Mouse (Mus musculus) splenic B cell, adult 2 months (primary cell): Measurements from ENCODE around the gene Gmfb.
"Not testable (repeated sequence)": the region's sequence is repeated elsewhere in the genome, so short reads cannot be mapped to it uniquely, and the experiment has no call there.

Source experiments
- DNase-seq: peaks from one replicate; pipeline ENCODE4 v3.0.0-alpha.2; 2011; ENCODE audit warnings: low read depth, low spot score
- H3K27me3 ChIP-seq: 2 replicates; pipeline ENCODE4 v1.6.1; 2012; ENCODE audit warnings: mild to moderate bottlenecking, low read length, moderate library complexity, mixed read lengths; ENCODE audit not compliant: control insufficient read depth, poor library complexity, insufficient read depth, severe bottlenecking
- H3K36me3 ChIP-seq: 2 replicates; pipeline ENCODE4 v1.6.1; 2012; ENCODE audit warnings: mild to moderate bottlenecking, low read length, moderate library complexity, mixed read lengths; ENCODE audit not compliant: control insufficient read depth, poor library complexity, insufficient read depth, severe bottlenecking

Gmfb gene

DNA sequence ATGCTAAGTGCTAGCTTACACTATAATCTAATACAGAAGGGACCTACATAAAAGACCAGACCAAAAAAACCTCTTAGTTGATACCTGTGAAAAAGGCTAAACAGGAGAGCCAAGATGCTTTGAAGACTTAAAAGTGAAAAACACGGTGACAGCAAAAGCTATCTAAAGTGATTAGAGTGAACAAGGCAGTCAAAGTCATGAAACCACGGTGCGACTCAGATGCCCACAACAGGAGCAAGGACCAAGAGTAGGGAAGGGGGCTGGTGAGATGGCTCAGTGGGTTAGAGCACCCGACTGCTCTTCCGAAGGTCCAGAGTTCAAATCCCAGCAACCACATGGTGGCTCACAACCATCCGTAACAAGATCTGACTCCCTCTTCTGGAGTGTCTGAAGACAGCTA lies 2.1 kb downstream of the Gmfb start:
- H3K27me3 ChIP-seq, DNase-seq, H3K36me3 ChIP-seq: not testable (repeated sequence)

DNA sequence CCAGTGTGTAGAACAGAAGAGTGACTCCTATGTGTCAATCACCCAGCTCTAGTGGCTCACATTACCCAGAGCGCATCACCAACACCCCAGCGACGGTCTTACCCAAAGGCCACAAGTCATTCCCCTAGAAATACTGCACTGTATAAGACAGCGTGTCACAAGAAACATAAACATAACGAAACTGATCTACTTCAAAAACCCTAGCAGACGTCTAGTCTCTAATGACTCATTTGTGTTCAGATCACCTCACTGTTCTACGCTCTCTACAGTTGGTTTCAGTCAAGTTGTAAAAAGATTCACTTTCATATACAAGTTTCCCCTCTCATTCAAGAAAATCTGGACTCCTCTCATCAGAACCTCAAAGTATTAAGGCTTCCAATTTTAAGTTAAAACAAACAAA lies 3.3 kb downstream of the Gmfb start:
- DNase-seq = no peak
- peaks cover 4% of the 10 kb centered on the region for H3K36me3 ChIP-seq
- no peaks in the 10 kb centered on the region for H3K27me3 ChIP-seq

DNA sequence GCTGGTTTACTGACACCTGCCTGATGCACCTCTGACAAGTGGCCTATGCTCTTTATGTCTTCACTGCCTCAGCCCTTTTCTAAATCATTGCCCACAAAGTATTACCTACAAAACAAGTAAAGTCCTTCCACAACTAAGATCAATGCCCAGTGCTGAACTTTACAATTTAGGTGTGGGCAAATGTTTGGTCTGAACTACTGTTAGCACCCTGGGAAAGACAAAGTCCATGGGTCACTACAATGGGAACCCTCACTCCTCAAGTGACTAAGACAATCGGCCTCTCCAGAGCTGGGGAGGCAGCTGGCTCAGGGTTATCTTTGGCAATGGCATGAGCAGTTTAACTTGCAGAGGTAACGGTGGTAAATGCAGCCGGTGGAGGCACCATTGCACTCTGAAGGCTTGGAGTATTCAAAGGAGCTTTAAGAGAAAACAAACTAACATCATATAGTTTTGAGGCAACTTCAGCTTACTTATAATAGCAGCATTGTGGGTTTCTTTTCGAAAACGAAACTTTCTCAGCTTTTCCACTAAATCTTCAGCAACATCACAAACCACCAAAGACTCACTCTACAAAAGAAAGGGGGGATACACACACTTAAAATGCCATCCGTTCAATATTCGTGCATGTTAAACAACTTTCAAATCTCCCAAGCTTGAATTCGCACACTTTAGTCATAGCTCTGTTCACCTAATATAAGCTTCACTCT lies 5.0 kb downstream of the Gmfb start:
- no peaks in the 10 kb centered on the region for H3K27me3 ChIP-seq
- DNase-seq = no peak
- peaks cover 8% of the 10 kb centered on the region for H3K36me3 ChIP-seq

DNA sequence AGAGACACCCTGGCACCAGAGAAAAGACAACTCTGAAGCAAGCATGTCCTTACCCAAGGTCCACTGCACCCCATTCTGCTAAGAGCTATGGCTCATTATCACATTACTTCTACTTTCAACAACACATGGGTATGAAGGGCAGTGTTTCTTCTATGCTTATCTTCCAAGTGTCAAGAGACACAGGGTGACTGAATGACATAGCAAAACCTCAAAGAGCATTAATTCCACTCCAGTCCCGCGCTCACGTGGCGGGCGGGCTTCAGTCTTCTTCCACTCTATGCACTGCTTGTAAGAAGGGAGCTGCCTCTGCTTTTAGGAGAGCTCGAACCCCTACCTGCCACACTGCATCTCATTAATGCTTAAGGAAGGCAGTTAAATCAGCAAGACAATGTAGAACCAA lies 6.4 kb downstream of the Gmfb start:
- no peaks in the 10 kb centered on the region for H3K27me3 ChIP-seq
- peaks cover 8% of the 10 kb centered on the region for H3K36me3 ChIP-seq
- no peak for DNase-seq

DNA sequence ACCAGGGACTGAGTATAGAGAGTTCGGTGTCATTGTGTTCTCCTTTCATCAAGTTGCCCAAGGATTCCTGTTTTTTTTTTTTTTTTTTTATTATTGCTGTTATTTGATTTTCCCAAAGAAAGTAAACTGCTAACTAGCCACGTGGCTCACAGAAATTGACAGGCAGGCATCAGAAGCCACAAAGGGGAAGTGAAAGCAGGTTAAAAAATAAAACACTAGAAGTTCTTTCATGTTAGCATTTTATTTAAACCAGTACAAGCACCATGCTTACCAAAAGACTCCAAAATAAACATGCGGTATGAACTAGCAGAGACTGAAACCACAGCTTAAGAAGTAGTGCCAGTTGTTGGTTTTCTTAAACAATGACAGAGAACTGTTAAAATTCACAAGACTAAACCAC lies 14.1 kb downstream of the Gmfb start:
- Histone ChIP-seq H3K27me3 (no peaks in the 10 kb centered on the region), H3K36me3 (peaks cover under 1% of the 10 kb centered on the region; the same call in 1 of the 2 replicates)
- DNase-seq = peak; percentile 71

DNA sequence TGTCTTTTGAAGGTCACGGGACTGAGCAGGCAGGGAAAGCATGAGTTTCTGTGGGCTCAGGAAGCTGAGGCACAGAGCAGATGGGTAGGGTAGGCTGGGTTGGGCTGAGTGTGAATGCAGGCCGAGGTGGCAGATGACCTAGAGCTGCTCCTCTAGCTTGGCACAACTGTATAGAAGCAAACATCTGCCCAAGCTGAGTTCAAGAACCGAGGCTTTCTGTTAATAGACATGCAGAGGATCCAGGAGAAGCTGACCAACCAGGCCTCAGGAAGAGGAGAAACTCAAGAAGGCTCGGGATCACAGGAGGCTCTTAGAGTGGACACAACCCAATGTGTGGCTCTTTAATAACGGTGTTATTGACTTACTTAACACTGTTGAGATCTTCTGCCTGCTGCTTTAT lies 15.9 kb downstream of the Gmfb start:
- Histone ChIP-seq H3K36me3 (no peaks in the 10 kb centered on the region; the same call in 1 of the 2 replicates), H3K27me3 (no peaks in the 10 kb centered on the region)
- no peak for DNase-seq

DNA sequence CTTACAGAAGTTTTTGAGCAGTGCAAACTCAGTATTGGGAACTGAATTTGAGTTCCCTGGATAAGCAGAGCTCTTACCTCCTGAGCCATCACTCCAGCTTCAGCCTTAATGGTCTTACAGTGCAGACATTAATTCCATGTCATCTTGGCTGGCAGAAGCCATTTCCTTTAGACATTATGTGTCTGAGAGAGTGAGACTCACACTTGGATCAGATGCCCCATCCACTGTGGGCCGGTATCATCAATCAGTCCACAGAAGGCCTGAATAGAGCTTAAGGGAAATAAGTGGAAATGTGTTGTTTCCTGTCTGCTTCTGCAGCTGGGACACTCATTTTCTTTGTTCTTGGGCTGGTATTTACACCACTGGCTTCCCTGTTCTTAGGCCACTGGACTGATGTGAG lies 18.3 kb downstream of the Gmfb start:
- no peak for DNase-seq
- no peaks in the 10 kb centered on the region for H3K27me3 ChIP-seq
- no peaks in the 10 kb centered on the region for H3K36me3 ChIP-seq

DNA sequence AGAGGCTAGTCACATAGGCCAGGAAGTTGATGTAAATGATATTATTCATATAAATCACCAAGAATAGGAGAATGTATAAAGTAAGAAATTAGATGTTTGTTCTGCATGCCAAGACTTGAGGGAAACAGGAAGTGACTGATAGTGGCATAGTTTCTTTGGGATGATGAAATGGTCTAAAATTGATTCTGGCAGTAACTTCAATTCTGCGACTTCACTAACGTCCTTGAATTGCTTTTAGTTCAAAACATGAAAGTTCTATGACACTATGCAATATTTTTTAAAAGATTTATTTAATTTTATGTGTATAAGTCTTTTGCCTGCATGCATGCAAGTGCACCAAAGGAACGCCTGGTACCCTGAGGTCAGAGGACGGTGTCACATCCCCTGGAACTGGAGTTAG lies 18.8 kb downstream of the Gmfb start:
- DNase-seq = no peak
- no peaks in the 10 kb centered on the region for H3K27me3 ChIP-seq
- H3K36me3 ChIP-seq = no peaks in the 10 kb centered on the region

DNA sequence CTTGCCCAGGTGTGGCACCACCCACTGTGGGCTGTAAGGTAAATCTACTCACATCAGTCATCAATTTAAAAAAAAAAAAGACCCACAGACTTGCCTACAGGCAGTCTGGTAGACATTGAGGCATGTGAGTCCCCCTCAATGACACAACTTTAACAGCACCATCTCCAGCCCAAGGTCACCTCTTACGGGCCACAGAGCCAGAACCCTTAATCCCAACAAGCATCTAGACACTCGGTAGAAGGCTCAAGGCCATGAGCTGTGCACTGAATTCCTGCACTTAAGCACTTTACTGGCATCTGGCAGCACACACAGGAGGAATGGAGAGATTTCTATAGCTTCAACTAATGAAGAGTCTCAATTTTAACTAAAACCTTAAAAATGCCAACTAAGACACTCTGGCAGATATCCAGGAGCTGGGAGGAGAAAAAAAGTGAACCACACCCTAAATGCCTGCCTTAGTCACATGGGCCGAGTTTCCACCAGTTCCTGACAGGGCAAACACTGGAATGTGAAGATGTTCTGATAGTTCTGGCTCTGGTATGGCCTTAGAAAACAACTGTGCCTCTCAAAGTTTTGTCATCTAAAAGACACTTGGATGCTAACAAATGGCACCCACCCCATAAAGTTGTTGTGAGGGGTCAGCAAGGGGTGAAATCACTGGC lies 21.2 kb downstream of the Gmfb start:
- H3K27me3 ChIP-seq = no peaks in the 10 kb centered on the region
- no peak for DNase-seq

DNA sequence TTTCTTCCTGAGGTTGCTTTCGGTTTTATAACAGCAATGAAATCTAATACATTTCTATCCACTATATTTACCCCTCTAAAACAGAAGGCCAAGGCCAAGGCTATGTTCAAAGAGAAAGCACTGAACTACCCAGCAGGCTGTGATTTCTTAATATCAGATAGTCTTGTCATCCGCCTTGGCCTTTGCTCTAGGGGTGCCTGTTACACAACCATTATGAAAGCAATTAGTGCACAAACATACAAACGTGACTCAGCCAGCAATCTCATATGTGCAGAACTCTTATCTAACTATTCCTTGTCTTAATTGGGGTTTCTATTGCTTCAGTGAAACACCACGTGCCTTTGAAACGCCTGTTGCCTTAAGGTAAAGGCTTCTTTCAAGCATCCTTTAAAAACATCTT lies 27.9 kb downstream of the Gmfb start:
- no peak for DNase-seq
- no peaks in the 10 kb centered on the region for H3K27me3 ChIP-seq
- H3K36me3 ChIP-seq = no peaks in the 10 kb centered on the region

More for the DNA sequence above, 21.2 kb downstream of the Gmfb start:
- H3K36me3 ChIP-seq = no peaks in the 10 kb centered on the region

DNA sequence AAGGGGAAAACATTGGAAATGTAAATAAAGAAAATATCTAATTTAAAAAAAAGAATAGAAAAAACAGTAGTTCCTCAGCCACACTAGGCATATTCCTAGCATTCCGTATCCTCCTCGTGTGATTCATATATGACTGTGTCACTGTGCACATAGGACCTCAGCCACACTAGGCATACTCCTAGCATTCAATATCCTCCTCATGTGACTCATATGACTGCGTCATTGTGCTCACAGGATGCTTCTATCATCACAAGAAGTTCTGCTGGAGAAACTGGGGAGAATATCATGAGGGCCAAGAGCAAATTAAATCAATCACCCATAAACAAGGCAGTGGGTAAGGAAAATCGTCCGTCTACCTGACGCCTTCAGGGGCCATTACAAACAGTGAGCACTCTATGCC lies 31.3 kb downstream of the Gmfb start:
- no peak for DNase-seq
- Histone ChIP-seq H3K36me3 (no peaks in the 10 kb centered on the region), H3K27me3 (no peaks in the 10 kb centered on the region)

DNA sequence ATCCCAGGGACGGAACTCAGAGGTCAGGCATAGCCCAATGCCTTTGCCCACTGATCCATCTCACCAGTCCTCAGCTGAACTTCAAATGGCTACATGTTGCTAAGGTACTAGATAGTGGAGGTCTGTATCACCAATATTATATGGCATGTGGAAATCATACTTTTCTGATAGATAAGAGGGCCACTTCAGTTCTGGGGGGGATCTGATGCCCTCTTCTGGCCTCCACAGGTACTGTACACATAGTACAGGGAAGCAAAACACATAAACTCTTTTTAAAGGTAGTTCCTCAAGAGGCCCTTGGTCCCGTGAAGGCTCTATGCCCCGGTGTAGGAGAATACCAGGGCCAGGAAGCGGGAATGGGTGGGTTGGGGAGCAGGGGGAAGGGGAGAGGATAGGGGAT lies 31.7 kb downstream of the Gmfb start:
- no peaks in the 10 kb centered on the region for H3K27me3 ChIP-seq
- peak; percentile 61 for DNase-seq
- H3K36me3 ChIP-seq = no peaks in the 10 kb centered on the region

DNA sequence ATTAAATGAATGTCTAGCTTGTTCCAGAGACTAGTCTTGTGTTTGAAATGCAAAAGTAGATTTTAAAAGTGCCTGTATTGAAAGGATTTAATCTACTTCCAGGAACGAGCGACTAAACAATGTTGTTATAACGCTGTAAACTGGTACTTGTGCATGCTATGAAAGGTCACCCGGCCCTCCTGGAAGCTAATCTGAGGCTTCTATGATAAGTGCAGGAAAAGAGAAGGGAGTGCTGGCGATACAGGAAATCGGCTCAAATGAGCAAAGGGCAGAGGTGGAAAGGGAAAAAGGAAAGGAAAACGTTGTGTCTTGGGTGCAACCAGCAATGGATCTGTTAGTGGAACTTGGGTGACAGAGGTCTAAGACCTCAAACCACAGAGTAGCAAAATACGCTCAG lies 33.5 kb downstream of the Gmfb start:
- Histone ChIP-seq H3K36me3 (no peaks in the 10 kb centered on the region), H3K27me3 (no peaks in the 10 kb centered on the region)
- DNase-seq = no peak

DNA sequence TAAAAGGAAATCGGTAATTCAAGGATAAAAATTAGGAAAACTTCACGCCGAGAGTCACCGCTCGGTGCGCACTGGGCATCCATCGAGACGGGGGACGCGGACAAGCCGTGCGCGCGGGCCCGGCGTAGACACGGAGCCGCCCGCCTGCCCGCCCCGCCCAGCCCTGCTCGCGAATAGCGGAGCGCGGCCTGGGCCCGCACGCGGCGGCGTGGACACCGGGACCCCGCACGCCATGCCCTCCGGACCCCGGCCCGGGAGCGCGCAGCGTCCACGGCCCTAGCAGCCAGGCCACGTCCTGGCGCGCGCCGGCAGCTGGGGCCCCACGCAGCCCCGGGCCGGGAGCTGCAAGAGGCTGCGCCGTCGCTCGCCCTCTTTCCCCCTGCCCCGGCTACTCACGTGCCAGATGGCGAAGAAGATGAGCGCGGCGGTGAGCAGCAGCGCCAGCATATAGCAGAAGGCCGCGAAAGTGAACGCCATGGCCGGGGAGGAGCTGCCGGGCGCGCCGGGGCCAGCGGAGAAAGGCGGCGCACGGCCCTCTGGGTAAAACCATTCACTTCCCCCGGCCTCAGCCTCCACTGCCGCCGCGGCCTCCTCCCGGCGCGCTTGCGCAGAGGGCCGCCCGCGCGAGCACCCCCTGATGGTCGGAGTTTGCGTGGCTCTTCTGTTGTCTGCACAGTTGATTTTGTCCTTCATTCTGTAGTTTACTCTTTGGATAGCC lies 34.1 kb downstream of the Gmfb start, which contains the start of gene Cnih1:
Gene Cnih1, minus strand, starts transcription at position 625 of the 718 bp plus-strand sequence.
- Histone ChIP-seq H3K27me3 (no peaks in the 10 kb centered on the region), H3K36me3 (no peaks in the 10 kb centered on the region)
- peak; percentile 94 for DNase-seq

DNA sequence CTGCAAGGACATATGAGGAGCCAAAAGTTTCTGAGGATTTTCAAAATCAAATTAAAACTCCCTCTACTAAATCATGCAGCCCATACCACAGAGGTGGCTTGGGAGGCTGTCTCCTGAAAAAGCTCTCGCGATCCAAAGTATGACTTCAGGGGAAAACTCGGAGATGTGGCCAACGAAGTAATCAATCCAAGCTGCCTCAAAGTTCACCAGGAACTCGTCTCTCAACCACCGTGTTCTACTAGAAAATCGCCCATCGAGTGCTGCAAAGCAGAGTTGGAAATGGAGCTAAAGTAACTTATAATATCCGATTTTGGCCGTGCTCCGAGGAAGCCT lies 34.6 kb downstream of the Gmfb start:
- no peak for DNase-seq
- H3K27me3 ChIP-seq = no peaks in the 10 kb centered on the region
- peaks cover 1% of the 10 kb centered on the region; the same call in 1 of the 2 replicates for H3K36me3 ChIP-seq
